Mouse (Mus musculus): Measurements from ENCODE around the gene Ocm. TPM values are rescaled to one million over a fixed set of nuclear protein-coding genes. Genes with fewer than 3 reads are reported as not detected.
A peak's percentile ranks its signal among the peaks of the same experiment; 100 is the strongest.

Ocm gene
- polyA plus RNA-seq (2016; fragmentation: Nextera tagmentation; extraction: Ambion mirVana): not detected in 2 replicates

- no peak for ATAC-seq (ENCODE audit: low FRiP score)
- Histone ChIP-seq H3K27ac (no peak within 1 kb of the TSS), H3K27me3 (no peaks in the 10 kb centered on the region), H3K9ac (no peak within 1 kb of the TSS), H3K4me1 (no peaks in the 10 kb centered on the region), H3K36me3 (no peaks in the 10 kb centered on the region), H3K4me2 (replicated peaks) (no peak within 1 kb of the TSS), H3K4me3 (no peak within 1 kb of the TSS), H3K9me3 (replicated peaks) (no peaks in the 10 kb centered on the region)
- 76% methylated on average over 11 of the region's 11 CpGs for WGBS
Measured at GRCm38 (mm10) chr5:144026620-144027263, at the start of gene Ocm. Ocm (minus strand) TSS chr5:144026670.

GRCm38 (mm10) chr5:144071249-144071648 is 44.8 kb upstream of the Ocm start:
- Histone ChIP-seq H3K4me3 (no peak overlapping the region), H3K27me3 (no peaks in the 10 kb centered on the region), H3K9me3 (replicated peaks) (no peaks in the 10 kb centered on the region), H3K36me3 (no peaks in the 10 kb centered on the region), H3K4me2 (replicated peaks) (no peak overlapping the region), H3K27ac (no peak overlapping the region), H3K9ac (no peak overlapping the region), H3K4me1 (no peaks in the 10 kb centered on the region)
- 50% methylated on average over 1 of the region's 1 CpGs for WGBS
- ATAC-seq (ENCODE audit: low FRiP score): no peak

GRCm38 (mm10) chr5:144070064-144070463 is 43.6 kb upstream of the Ocm start:
- H3K27ac ChIP-seq: no peak overlapping the region
- WGBS: 96% methylated on average over 1 of the region's 1 CpGs
- no peak for ATAC-seq (ENCODE audit: low FRiP score)
- no peaks in the 10 kb centered on the region for H3K27me3 ChIP-seq
- no peak overlapping the region for H3K4me3 ChIP-seq
- no peak overlapping the region for H3K4me2 ChIP-seq (replicated peaks)
- H3K4me1 ChIP-seq: no peaks in the 10 kb centered on the region
- no peak overlapping the region; the same call in 1 of the 2 replicates for H3K9ac ChIP-seq
- no peaks in the 10 kb centered on the region for H3K36me3 ChIP-seq
- no peaks in the 10 kb centered on the region for H3K9me3 ChIP-seq (replicated peaks)

GRCm38 (mm10) chr5:144066036-144066435 is 39.6 kb upstream of the Ocm start:
- H3K9me3 ChIP-seq (replicated peaks): no peaks in the 10 kb centered on the region
- H3K36me3 ChIP-seq: no peaks in the 10 kb centered on the region
- no peaks in the 10 kb centered on the region for H3K27me3 ChIP-seq
- H3K4me2 ChIP-seq (replicated peaks): no peak overlapping the region
- H3K4me3 ChIP-seq: no peak overlapping the region
- no peaks in the 10 kb centered on the region for H3K4me1 ChIP-seq
- ATAC-seq (ENCODE audit: low FRiP score): no peak
- no peak overlapping the region for H3K27ac ChIP-seq
- 86% methylated on average over 2 of the region's 2 CpGs for WGBS
- no peak overlapping the region for H3K9ac ChIP-seq

- H3K36me3 ChIP-seq: no peaks in the 10 kb centered on the region
- no peaks in the 10 kb centered on the region for H3K9me3 ChIP-seq (replicated peaks)
- ATAC-seq (ENCODE audit: low FRiP score): no peak
- H3K9ac ChIP-seq: no peak overlapping the region
- no peak overlapping the region for H3K4me2 ChIP-seq (replicated peaks)
- H3K27ac ChIP-seq: no peak overlapping the region
- no peaks in the 10 kb centered on the region for H3K4me1 ChIP-seq
- H3K4me3 ChIP-seq: no peak overlapping the region
- 76% methylated on average over 5 of the region's 5 CpGs for WGBS
- no peaks in the 10 kb centered on the region for H3K27me3 ChIP-seq
Measured at GRCm38 (mm10) chr5:144064093-144064492, 37.6 kb upstream of the Ocm start.

GRCm38 (mm10) chr5:144054340-144054739 is 27.9 kb upstream of the Ocm start:
- Histone ChIP-seq H3K4me2 (replicated peaks) (no peak overlapping the region), H3K27ac (no peak overlapping the region), H3K36me3 (no peaks in the 10 kb centered on the region), H3K4me3 (no peak overlapping the region), H3K27me3 (no peaks in the 10 kb centered on the region), H3K9ac (no peak overlapping the region), H3K4me1 (no peaks in the 10 kb centered on the region), H3K9me3 (replicated peaks) (no peaks in the 10 kb centered on the region)
- 94% methylated on average over 6 of the region's 6 CpGs for WGBS
- no peak for ATAC-seq (ENCODE audit: low FRiP score)

- WGBS: 36% methylated on average over 3 of the region's 3 CpGs
- H3K27ac ChIP-seq: no peak overlapping the region
Measured at GRCm38 (mm10) chr5:144053450-144053849, 27.0 kb upstream of the Ocm start.

GRCm38 (mm10) chr5:144051268-144051667 is 24.8 kb upstream of the Ocm start:
- H3K36me3 ChIP-seq: no peaks in the 10 kb centered on the region
- no peak overlapping the region for H3K4me3 ChIP-seq
- ATAC-seq (ENCODE audit: low FRiP score): no peak
- H3K9ac ChIP-seq: no peak overlapping the region
- no peaks in the 10 kb centered on the region; the same call in 1 of the 2 replicates for H3K4me1 ChIP-seq
- H3K9me3 ChIP-seq (replicated peaks): no peaks in the 10 kb centered on the region
- no peak overlapping the region for H3K4me2 ChIP-seq (replicated peaks)
- no peaks in the 10 kb centered on the region for H3K27me3 ChIP-seq
- H3K27ac ChIP-seq: no peak overlapping the region

More at GRCm38 (mm10) chr5:144053450-144053849, 27.0 kb upstream of the Ocm start:
- no peak overlapping the region for H3K9ac ChIP-seq
- no peak overlapping the region for H3K4me3 ChIP-seq
- H3K9me3 ChIP-seq (replicated peaks): no peaks in the 10 kb centered on the region
- no peaks in the 10 kb centered on the region for H3K27me3 ChIP-seq
- no peak for ATAC-seq (ENCODE audit: low FRiP score)
- H3K4me2 ChIP-seq (replicated peaks): no peak overlapping the region
- no peaks in the 10 kb centered on the region for H3K36me3 ChIP-seq
- H3K4me1 ChIP-seq: no peaks in the 10 kb centered on the region

GRCm38 (mm10) chr5:144049881-144050280 is 23.4 kb upstream of the Ocm start:
- WGBS: 76% methylated on average over 3 of the region's 3 CpGs
- Histone ChIP-seq H3K27ac (no peak overlapping the region), H3K4me2 (replicated peaks) (no peak overlapping the region), H3K4me1 (no peaks in the 10 kb centered on the region; the same call in 1 of the 2 replicates), H3K4me3 (no peak overlapping the region), H3K36me3 (no peaks in the 10 kb centered on the region), H3K9me3 (replicated peaks) (no peaks in the 10 kb centered on the region), H3K9ac (no peak overlapping the region), H3K27me3 (no peaks in the 10 kb centered on the region)
- ATAC-seq (ENCODE audit: low FRiP score): no peak

GRCm38 (mm10) chr5:144047324-144047723 is 20.9 kb upstream of the Ocm start:
- Histone ChIP-seq H3K9me3 (replicated peaks) (no peaks in the 10 kb centered on the region), H3K9ac (no peak overlapping the region), H3K4me1 (no peaks in the 10 kb centered on the region; the same call in 1 of the 2 replicates), H3K4me3 (no peak overlapping the region), H3K4me2 (replicated peaks) (no peak overlapping the region), H3K27ac (peak overlapping the region; percentile 60; the same call in 1 of the 2 replicates), H3K36me3 (no peaks in the 10 kb centered on the region), H3K27me3 (no peaks in the 10 kb centered on the region)
- WGBS: 68% methylated on average over 13 of the region's 13 CpGs
- ATAC-seq (ENCODE audit: low FRiP score): no peak

- ATAC-seq (ENCODE audit: low FRiP score): no peak
Measured at GRCm38 (mm10) chr5:144043166-144043565, 16.7 kb upstream of the Ocm start.

GRCm38 (mm10) chr5:144040720-144041364 is 14.4 kb upstream of the Ocm start:
- H3K27ac ChIP-seq: no peak overlapping the region
- WGBS: 49% methylated on average over 11 of the region's 11 CpGs
- no peak for ATAC-seq (ENCODE audit: low FRiP score)

More at GRCm38 (mm10) chr5:144043166-144043565, 16.7 kb upstream of the Ocm start:
- Histone ChIP-seq H3K27me3 (no peaks in the 10 kb centered on the region), H3K36me3 (no peaks in the 10 kb centered on the region), H3K4me1 (no peaks in the 10 kb centered on the region; the same call in 1 of the 2 replicates), H3K4me2 (replicated peaks) (no peak overlapping the region), H3K27ac (no peak overlapping the region), H3K9ac (no peak overlapping the region), H3K9me3 (replicated peaks) (peaks cover 7% of the 10 kb centered on the region; the same call in 1 of the 2 replicates), H3K4me3 (no peak overlapping the region)
- WGBS: 91% methylated on average over 11 of the region's 11 CpGs

More at GRCm38 (mm10) chr5:144040720-144041364, 14.4 kb upstream of the Ocm start:
- Histone ChIP-seq H3K4me1 (no peaks in the 10 kb centered on the region), H3K9me3 (replicated peaks) (peaks cover 7% of the 10 kb centered on the region; the same call in 1 of the 2 replicates), H3K4me3 (no peak overlapping the region), H3K27me3 (no peaks in the 10 kb centered on the region), H3K9ac (no peak overlapping the region), H3K4me2 (replicated peaks) (no peak overlapping the region; the same call in 1 of the 2 replicates), H3K36me3 (no peaks in the 10 kb centered on the region)

Data from hindbrain, embryonic 12.5 days (tissue).